Mouse (Mus musculus) layer of hippocampus, adult 6 months (tissue): ENCODE measurements around the gene Lrriq3. TPM values are rescaled to one million over a fixed set of nuclear protein-coding genes. Genes with fewer than 3 reads are reported as not detected.

ENCODE experiments used
- long read RNA-seq, 2 experiments: library from polyadenylated mRNA; unstranded; transcript quantifications; one replicate each; pipeline ENCODE4 v2.0.0; 2019 to 2020
- polyA plus RNA-seq: library from polyadenylated mRNA; unstranded; fragments of <200 nt; fragmentation: Nextera tagmentation; gene quantifications from 2 replicates; pipeline ENCODE4 v1.2.3, GENCODE M21; 2021

Gene Lrriq3
- polyA plus RNA-seq: 0.54 and 0.73 TPM in 2 replicates
- long read RNA-seq, experiment 1: 0 reads
- long read RNA-seq, experiment 2, partial matches to known transcripts: 0 of 6 reads
- long read RNA-seq, experiment 2, other reads (novel, unspliced or antisense): 1 of 6 reads

DNA sequence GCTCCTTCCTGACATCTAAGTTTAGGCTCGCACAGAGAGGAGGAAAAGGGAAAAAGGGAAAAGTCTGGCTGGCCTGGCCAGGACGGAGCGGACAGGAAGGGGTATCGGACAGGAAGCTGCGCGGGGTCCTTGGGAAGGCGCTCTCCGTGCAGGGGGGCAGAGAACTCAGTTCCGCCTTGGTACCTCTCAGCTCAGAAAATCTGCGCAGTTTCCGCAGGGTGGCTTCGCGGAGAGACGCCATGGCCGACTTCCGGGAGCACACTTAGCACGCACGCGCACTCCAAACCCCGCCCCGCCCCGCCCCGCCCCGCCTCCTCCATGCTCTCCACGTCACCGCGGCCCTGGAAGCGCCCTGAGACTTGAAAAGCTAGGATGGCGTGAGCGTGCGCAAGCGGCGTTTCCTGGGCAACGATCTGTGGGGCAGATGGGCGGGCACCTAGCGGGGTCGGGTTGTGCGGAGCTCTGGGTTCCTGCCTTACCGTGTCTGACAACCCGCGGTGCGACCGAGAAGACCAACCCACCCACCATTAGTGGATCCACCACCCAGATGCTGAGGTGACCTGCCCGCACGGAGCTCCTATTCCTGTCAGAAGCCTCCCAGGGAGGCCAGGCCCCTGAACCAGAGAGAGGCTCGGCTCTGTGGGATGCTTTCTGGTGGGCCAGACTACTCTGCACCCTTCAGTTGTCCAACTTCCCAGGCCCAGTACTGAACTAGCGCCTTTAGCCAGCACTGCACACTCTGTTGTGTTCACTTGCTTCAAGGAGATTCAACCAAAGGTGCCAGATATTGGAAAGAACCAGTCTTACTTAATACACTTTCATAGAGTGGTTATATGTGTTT is at the start of gene Lrriq3, which contains the start of gene Fpgt:
Gene Lrriq3 (plus strand): TSS at position 319 of the 841 bp plus-strand sequence.
Gene Fpgt (minus strand): TSS at position 288 of the 841 bp plus-strand sequence.

GRCm38 (mm10) chr3:155055231-155055916 is 37.9 kb upstream of the Lrriq3 start, which contains the start of gene Tnni3k:
TSS of gene Tnni3k (minus strand) at chr3:155055407.

Other genes with a start within 250 kb of the Lrriq3 start
- gene Tnni3k, start 38.0 kb upstream of the Lrriq3 start, polyA plus RNA-seq: 0.39 and 0.49 TPM in 2 replicates
- gene Fpgt, start within 50 bp of the Lrriq3 start, polyA plus RNA-seq: 18.5 and 19.3 TPM in 2 replicates